Mouse (Mus musculus) spleen, adult 2 months (tissue): ENCODE measurements around the gene Zyx.

Source experiments
- CTCF ChIP-seq: fragments of 200-500 bp; IDR thresholded peaks from 2 replicates; pipeline ENCODE4 v1.5.1; 2011; ENCODE audit warnings: mild to moderate bottlenecking, inconsistent platforms; ENCODE audit not compliant: insufficient read depth, insufficient read length, insufficient replicate concordance; ENCODE audit errors: extremely low read depth
- POLR2A ChIP-seq: fragments of 200-500 bp; IDR thresholded peaks from 2 replicates; pipeline ENCODE4 v1.6.1; 2011; ENCODE audit warnings: low read depth, low read length, inconsistent platforms

- no peak for TF ChIP-seq POLR2A
- TF ChIP-seq CTCF: no peak
Measured at GRCm38 (mm10) chr6:42352486-42352846, 3.0 kb downstream of the Zyx start.
